Mouse (Mus musculus): Measurements from ENCODE around the gene Fbxl15.

DNA sequence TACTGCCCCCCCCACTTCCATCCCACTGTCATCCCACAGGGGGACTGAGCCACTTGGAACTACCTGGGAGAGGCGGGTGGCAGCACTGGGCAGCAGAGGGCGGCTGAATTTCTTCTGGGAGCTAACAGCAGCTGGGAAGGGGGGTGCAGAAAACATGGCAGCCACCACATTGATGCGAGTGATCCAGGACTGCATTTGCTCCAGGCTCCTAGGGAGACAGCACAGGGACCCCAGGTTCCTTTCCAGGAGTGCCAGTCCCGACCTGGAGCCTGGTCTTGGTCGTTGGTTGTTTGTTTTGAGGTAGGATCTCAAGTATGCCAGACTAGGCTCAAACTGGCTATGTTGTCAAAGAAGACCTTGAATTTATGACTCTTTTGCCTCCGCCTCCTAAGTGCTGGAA is 14.4 kb upstream of the Fbxl15 start:
- no peak for TF ChIP-seq POLR2A (IDR thresholded peaks at IDR 0.05; ENCODE audit: borderline replicate concordance, extremely low read depth, insufficient read depth, insufficient read length, poor library complexity, severe bottlenecking)
- no peak for TF ChIP-seq CTCF (IDR thresholded peaks at IDR 0.05; ENCODE audit: borderline replicate concordance, extremely low read depth, insufficient read depth, insufficient read length)
